Mouse (Mus musculus): ENCODE measurements at regions not wholly inside any gene's neighbourhood (a gene's known extent, or its start where the extent isn't known, plus 50 kb on each side); places are given as distances from the start of the nearest gene placed in this dataset.

GRCm38 (mm10) chr1:119122975-119123374 lies 69.6 kb upstream of the Gli2 start:
- no peak for DNase-seq (ENCODE audit: low read depth)

DNA sequence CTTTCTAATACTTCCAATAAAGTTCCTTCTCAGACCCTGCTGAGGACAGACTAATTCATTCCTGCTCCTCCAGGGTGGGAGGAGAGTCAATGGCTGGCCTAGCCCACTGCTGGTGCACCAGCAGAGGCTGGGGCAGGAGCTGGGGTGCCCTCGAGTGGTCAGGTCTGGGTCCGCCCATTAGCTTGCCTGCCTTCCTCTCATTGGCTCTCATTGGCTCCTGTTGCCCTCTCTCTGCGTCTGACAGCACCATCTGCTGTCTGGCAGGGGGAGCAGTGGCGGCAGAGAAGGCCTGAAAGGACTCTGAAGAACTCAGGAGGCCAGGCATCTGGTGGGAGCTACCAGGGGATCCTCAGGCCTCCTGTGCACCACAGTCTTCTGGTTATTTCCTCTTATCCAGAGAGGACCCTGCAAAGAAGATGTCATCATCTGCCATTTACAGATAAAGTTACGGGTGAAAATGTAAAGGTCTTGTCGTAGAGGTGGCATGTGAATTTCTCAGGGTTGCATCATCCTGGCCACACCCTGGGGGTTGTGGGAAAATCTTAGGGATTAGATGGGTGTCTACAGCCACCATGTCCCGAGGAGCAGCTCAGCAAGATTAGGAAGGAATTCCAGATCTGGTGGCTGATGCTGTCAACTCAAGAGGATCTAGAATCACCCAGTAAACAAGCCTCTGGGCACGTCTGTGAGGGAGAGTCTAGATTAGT lies 66.6 kb upstream of the Gli2 start:
- peak; percentile 63 for DNase-seq (ENCODE audit: low read depth)

- no peak for DNase-seq (ENCODE audit: low read depth)
Measured at GRCm38 (mm10) chr1:119115106-119115674, 61.8 kb upstream of the Gli2 start.

- no peak for DNase-seq (ENCODE audit: low read depth)
Measured at GRCm38 (mm10) chr1:119108578-119108977, 55.2 kb upstream of the Gli2 start.

DNA sequence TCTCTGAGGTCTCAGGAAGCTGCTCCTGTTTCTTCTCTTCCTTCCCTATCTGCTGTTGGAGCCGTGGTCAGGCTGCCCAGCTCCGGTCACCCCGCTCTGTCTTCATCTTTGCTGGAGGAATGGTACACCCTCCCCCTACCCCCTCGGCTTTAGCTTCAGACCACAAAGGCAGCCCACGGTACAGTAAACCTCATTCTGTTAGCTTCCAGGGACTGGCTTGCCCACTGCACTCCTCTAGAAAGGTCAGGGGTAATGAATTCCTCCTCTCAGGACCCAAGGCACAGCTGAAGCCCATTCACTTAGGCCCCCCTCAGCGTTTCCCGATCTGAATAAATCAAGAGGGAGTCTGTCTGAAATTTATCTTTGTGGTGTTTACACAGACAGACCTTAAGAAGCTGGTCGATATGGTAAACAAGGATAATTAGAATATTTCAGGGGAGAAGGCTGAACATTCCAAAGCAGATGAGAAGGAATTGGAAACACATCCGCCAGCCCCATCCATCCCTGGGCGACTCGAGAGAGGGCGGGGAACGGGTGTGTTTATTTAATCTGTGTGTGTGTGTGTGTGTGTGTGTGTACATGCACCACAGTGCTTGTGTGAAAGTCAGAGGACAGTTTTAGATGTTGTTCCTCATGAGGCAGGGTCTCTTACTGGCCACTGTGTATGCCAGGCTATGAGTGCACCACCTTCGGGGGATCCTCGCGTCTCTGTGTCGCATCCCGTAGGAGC lies 53.0 kb upstream of the Gli2 start:
- DNase-seq (ENCODE audit: low read depth): no peak

Measured in 416B (cell line).